Mouse (Mus musculus) 416B (cell line): ENCODE measurements around the gene Galk1.
A peak's percentile ranks its signal among the peaks of the same experiment; 100 is the strongest.

Experiments used
- DNase-seq: peaks from one replicate; pipeline ENCODE4 v3.0.0; 2011; ENCODE audit warnings: low read depth

Gene Galk1

GRCm38 (mm10) chr11:116011529-116012261 lies 824 bp downstream of the Galk1 start:
- no peak for DNase-seq

- no peak for DNase-seq
Observed at GRCm38 (mm10) chr11:116010948-116011347, 1.6 kb downstream of the Galk1 start.

- no peak for DNase-seq
Observed at GRCm38 (mm10) chr11:116010146-116010545, 2.4 kb downstream of the Galk1 start.

- DNase-seq: no peak
Observed at GRCm38 (mm10) chr11:116009661-116010060, 2.9 kb downstream of the Galk1 start.

GRCm38 (mm10) chr11:116008832-116009375 lies 3.6 kb downstream of the Galk1 start:
- DNase-seq: no peak

GRCm38 (mm10) chr11:116008411-116008810 lies 4.1 kb downstream of the Galk1 start:
- no peak for DNase-seq

- no peak for DNase-seq
Observed at GRCm38 (mm10) chr11:116007095-116007850, 5.2 kb downstream of the Galk1 start.

- no peak for DNase-seq
Observed at GRCm38 (mm10) chr11:116005701-116006419, 6.7 kb downstream of the Galk1 start.

GRCm38 (mm10) chr11:116004840-116005700 lies 7.4 kb downstream of the Galk1 start:
- peak; percentile 91 for DNase-seq

GRCm38 (mm10) chr11:116004186-116004823 lies 8.2 kb downstream of the Galk1 start:
- DNase-seq: no peak

GRCm38 (mm10) chr11:116002894-116003293 lies 9.6 kb downstream of the Galk1 start:
- no peak for DNase-seq

- DNase-seq: no peak
Observed at GRCm38 (mm10) chr11:116001725-116002124, 10.8 kb downstream of the Galk1 start.

- no peak for DNase-seq
Observed at GRCm38 (mm10) chr11:116000607-116001006, 11.9 kb downstream of the Galk1 start.

- DNase-seq: peak; percentile 87
Observed at GRCm38 (mm10) chr11:115999538-116000143, 12.9 kb downstream of the Galk1 start.

GRCm38 (mm10) chr11:115999027-115999426 lies 13.5 kb downstream of the Galk1 start:
- DNase-seq: peak; percentile 75

GRCm38 (mm10) chr11:115997662-115998061 lies 14.9 kb downstream of the Galk1 start:
- DNase-seq: no peak

GRCm38 (mm10) chr11:115997047-115997446 lies 15.5 kb downstream of the Galk1 start:
- DNase-seq: peak; percentile 40

GRCm38 (mm10) chr11:115995256-115995655 lies 17.3 kb downstream of the Galk1 start:
- no peak for DNase-seq

- no peak for DNase-seq
Observed at GRCm38 (mm10) chr11:115992098-115992497, 20.4 kb downstream of the Galk1 start.

- no peak for DNase-seq
Observed at GRCm38 (mm10) chr11:115989686-115990085, 22.8 kb downstream of the Galk1 start.
